Mouse (Mus musculus): ENCODE data around the gene Gja5. TPM values are rescaled to one million over a fixed set of nuclear protein-coding genes. Genes with fewer than 3 reads are reported as not detected.

The Gja5 gene
- polyA plus RNA-seq, 1 experiment from 2014 or later = 3.5 TPM

- no peak overlapping the region for H3K4me3 ChIP-seq (ENCODE audit: low read depth, low read length)
- H3K4me2 ChIP-seq (ENCODE audit: low read depth) = no peak overlapping the region
- 0 out of 2 replicates have a peak, but pooled peaks cover 2% of the 10 kb centered on the region for H3K9me3 ChIP-seq (ENCODE audit: control insufficient read depth, low read length)
- WGBS = 92% methylated on average over 6 of the region's 6 CpGs
- DNase-seq (ENCODE audit: low spot score) (no peak), ATAC-seq (ENCODE audit: insufficient read depth, low FRiP score, low TSS enrichment) (no peak)
- H3K36me3 ChIP-seq (ENCODE audit: control insufficient read depth, insufficient read depth, low read length) = no peaks in the 10 kb centered on the region
- H3K27ac ChIP-seq (ENCODE audit: low read depth, low read length) = no peak overlapping the region
- no peaks in the 10 kb centered on the region for H3K27me3 ChIP-seq (ENCODE audit: control insufficient read depth, insufficient read depth, low read length)
- no peak overlapping the region for H3K9ac ChIP-seq (ENCODE audit: low read length)
- H3K4me1 ChIP-seq (ENCODE audit: control insufficient read depth, insufficient read depth, low read length) = no peaks in the 10 kb centered on the region
Observed at GRCm38 (mm10) chr3:97117511-97117910, 213.0 kb downstream of the Gja5 start.

- H3K36me3 ChIP-seq (ENCODE audit: control insufficient read depth, insufficient read depth, low read length) = no peaks in the 10 kb centered on the region
- ATAC-seq (ENCODE audit: insufficient read depth, low FRiP score, low TSS enrichment) (no peak), DNase-seq (ENCODE audit: low spot score) (no peak)
- no peak overlapping the region for H3K9ac ChIP-seq (ENCODE audit: low read length)
- WGBS = 64% methylated on average over 12 of the region's 12 CpGs
- no peak overlapping the region for H3K4me2 ChIP-seq (ENCODE audit: low read depth)
- H3K27ac ChIP-seq (ENCODE audit: low read depth, low read length) = no peak overlapping the region
- H3K4me3 ChIP-seq (ENCODE audit: low read depth, low read length) = no peak overlapping the region
- no peaks in the 10 kb centered on the region for H3K27me3 ChIP-seq (ENCODE audit: control insufficient read depth, insufficient read depth, low read length)
- H3K4me1 ChIP-seq (ENCODE audit: control insufficient read depth, insufficient read depth, low read length) = no peaks in the 10 kb centered on the region
- H3K9me3 ChIP-seq (ENCODE audit: control insufficient read depth, low read length) = 0 out of 2 replicates have a peak, but pooled peaks cover 2% of the 10 kb centered on the region
Observed at GRCm38 (mm10) chr3:97118313-97118712, 213.8 kb downstream of the Gja5 start.

GRCm38 (mm10) chr3:97124193-97124592, 219.7 kb downstream of the Gja5 start:
- no peak overlapping the region for H3K27ac ChIP-seq (ENCODE audit: low read depth, low read length)
- ATAC-seq (ENCODE audit: insufficient read depth, low FRiP score, low TSS enrichment) (no peak), DNase-seq (ENCODE audit: low spot score) (no peak)
- H3K9me3 ChIP-seq (ENCODE audit: control insufficient read depth, low read length) = 0 out of 2 replicates have a peak, but pooled peaks cover 2% of the 10 kb centered on the region
- no peaks in the 10 kb centered on the region for H3K36me3 ChIP-seq (ENCODE audit: control insufficient read depth, insufficient read depth, low read length)
- H3K9ac ChIP-seq (ENCODE audit: low read length) = no peak overlapping the region
- H3K4me3 ChIP-seq (ENCODE audit: low read depth, low read length) = no peak overlapping the region
- H3K4me1 ChIP-seq (ENCODE audit: control insufficient read depth, insufficient read depth, low read length) = no peaks in the 10 kb centered on the region
- H3K4me2 ChIP-seq (ENCODE audit: low read depth) = no peak overlapping the region
- H3K27me3 ChIP-seq (ENCODE audit: control insufficient read depth, insufficient read depth, low read length) = no peaks in the 10 kb centered on the region
- WGBS = 53% methylated on average over 7 of the region's 7 CpGs

Other genes with a start within 250 kb of the Gja5 start
- 0.11 and 0.16 TPM in 2 replicates for gene Ankrd35, start 234.6 kb upstream of the Gja5 start, polyA plus RNA-seq (2014; fragmentation: Nextera tagmentation; extraction: Ambion mirVana)
- 30.3 and 35.2 TPM in 2 replicates for gene Pias3, start 208.3 kb upstream of the Gja5 start, polyA plus RNA-seq (2014; fragmentation: Nextera tagmentation; extraction: Ambion mirVana)
- gene Nudt17, start 196.1 kb upstream of the Gja5 start, polyA plus RNA-seq (2014; fragmentation: Nextera tagmentation; extraction: Ambion mirVana) = 12.7 and 14.3 TPM in 2 replicates
- 38.4 and 43.7 TPM in 2 replicates for gene Polr3c, start 177.1 kb upstream of the Gja5 start, polyA plus RNA-seq (2014; fragmentation: Nextera tagmentation; extraction: Ambion mirVana)
- 79.6 and 81.6 TPM in 2 replicates for gene Rnf115, start 177.0 kb upstream of the Gja5 start, polyA plus RNA-seq (2014; fragmentation: Nextera tagmentation; extraction: Ambion mirVana)
- gene Pdzk1, start 75.4 kb upstream of the Gja5 start, polyA plus RNA-seq (2014; fragmentation: Nextera tagmentation; extraction: Ambion mirVana) = 0.18 TPM in 1 of 2 replicates, not detected in the other
- gene Cd160, start 75.3 kb upstream of the Gja5 start, polyA plus RNA-seq (2014; fragmentation: Nextera tagmentation; extraction: Ambion mirVana) = 0.15 TPM in 1 of 2 replicates, not detected in the other
- gene Gpr89, start 653 bp downstream of the Gja5 start, polyA plus RNA-seq (2014; fragmentation: Nextera tagmentation; extraction: Ambion mirVana) = 34.1 and 35.9 TPM in 2 replicates
- not detected in 2 replicates for gene Gja8, start 21.3 kb downstream of the Gja5 start, polyA plus RNA-seq (2014; fragmentation: Nextera tagmentation; extraction: Ambion mirVana)